Mouse (Mus musculus) liver, adult 2 months (tissue): Measurements from ENCODE around the gene Cisd3.

Experiments
- CTCF ChIP-seq: fragments of 200-500 bp; IDR thresholded peaks from 2 replicates; pipeline ENCODE4 v1.5.1; 2011; ENCODE audit warnings: low read depth, low read length, control low read depth
- POLR2A ChIP-seq: fragments of 200-500 bp; IDR thresholded peaks from 2 replicates; pipeline ENCODE4 v1.6.1; 2011; ENCODE audit warnings: low read length, control low read depth; ENCODE audit not compliant: insufficient read depth; ENCODE audit errors: extremely low read depth

DNA sequence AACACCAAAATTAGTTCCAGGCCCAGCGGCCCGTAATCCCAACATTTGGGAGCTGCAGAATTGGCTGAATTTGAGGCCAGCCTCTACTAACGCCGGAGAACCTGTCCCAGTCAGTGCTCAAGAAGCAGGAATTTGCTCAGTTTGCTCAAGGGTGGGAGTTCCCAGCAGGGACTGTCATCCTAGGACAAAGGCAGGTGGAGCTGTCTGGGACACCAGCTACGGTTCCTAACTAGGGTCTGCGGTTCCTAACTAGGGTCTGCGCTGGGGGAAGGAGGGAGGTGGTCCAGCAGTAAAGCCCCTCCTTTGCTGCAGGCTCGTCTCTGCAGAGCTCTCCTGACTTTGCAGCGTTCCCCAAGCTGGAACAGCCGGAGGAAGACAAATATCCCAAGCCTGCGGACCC, 12.5 kb upstream of the Cisd3 start:
- TF ChIP-seq CTCF: no peak
- TF ChIP-seq POLR2A: no peak
